Mouse (Mus musculus) CH12.LX (cell line): ENCODE data around the gene Olfr609. TPM values are rescaled to one million over a fixed set of nuclear protein-coding genes. Genes with fewer than 3 reads are reported as not detected.
"Not testable (repeated sequence)": the region's sequence is repeated elsewhere in the genome, so short reads cannot be mapped to it uniquely, and the experiment has no call there.

Source experiments
- DNase-seq: peaks from one replicate; pipeline ENCODE4 v3.0.0-alpha.2; 2013; ENCODE audit errors: extremely low read depth
- H3K27ac ChIP-seq: 2 replicates; pipeline ENCODE4 v1.5.1; 2012; ENCODE audit warnings: low read depth, mild to moderate bottlenecking, control low read depth, moderate library complexity; ENCODE audit not compliant: insufficient read depth
- H3K27me3 ChIP-seq: replicated peaks from 2 replicates; pipeline ENCODE3; 2012; ENCODE audit warnings: inconsistent platforms
- H3K36me3 ChIP-seq, 2 experiments: replicated peaks in 1 of 2; 2 replicates each; pipeline versions ENCODE3 to v1.6.1; 2012; ENCODE audit warnings: inconsistent platforms in 1 of 2, low read length in 1 of 2, mild to moderate bottlenecking in 1 of 2, mixed read lengths in 1 of 2, moderate library complexity in 1 of 2; ENCODE audit not compliant: control insufficient read depth in 1 of 2, insufficient read depth in 1 of 2
- H3K4me1 ChIP-seq, 2 experiments: 2 replicates each; pipeline ENCODE4 v1.6.1; 2012; ENCODE audit warnings: inconsistent platforms in 1 of 2, moderate library complexity in 1 of 2; ENCODE audit not compliant: insufficient read depth in 2 of 2, control insufficient read depth in 1 of 2
- H3K4me2 ChIP-seq: 2 replicates; pipeline ENCODE4 v1.6.1; 2012; ENCODE audit warnings: low read depth, mild to moderate bottlenecking, control low read depth; ENCODE audit not compliant: poor library complexity, insufficient read depth, severe bottlenecking
- H3K4me3 ChIP-seq, 3 experiments: fragments of 150-350 bp in 1 of 3; sonication (generic) in 1 of 3; replicated peaks in 1 of 3; 2 replicates each; pipeline versions ENCODE3 to v1.5.1; 2011 to 2012; ENCODE audit warnings: low read depth in 2 of 3, low read length in 2 of 3, mild to moderate bottlenecking in 2 of 3, moderate library complexity in 2 of 3, control low read depth in 1 of 3, improper control_type of control experiment in 1 of 3, inconsistent platforms in 1 of 3, mixed read lengths in 1 of 3; ENCODE audit not compliant: poor library complexity in 1 of 3
- H3K79me2 ChIP-seq: replicated peaks from 2 replicates; pipeline ENCODE4 v1.6.1; 2012; ENCODE audit warnings: mild to moderate bottlenecking, moderate library complexity; ENCODE audit not compliant: control insufficient read depth, poor library complexity, insufficient read depth, severe bottlenecking; ENCODE audit errors: extremely low read depth
- H3K9ac ChIP-seq: 2 replicates; pipeline ENCODE4 v1.6.1; 2012; ENCODE audit warnings: low read depth, mild to moderate bottlenecking, control low read depth, moderate library complexity; ENCODE audit not compliant: insufficient read depth
- H3K9me3 ChIP-seq: replicated peaks from 2 replicates; pipeline ENCODE3; 2012; ENCODE audit warnings: low read length, inconsistent platforms, mixed read lengths
- ETS1 ChIP-seq: conservative IDR thresholded peaks from 2 replicates; pipeline ENCODE4 v1.6.1; 2012; ENCODE audit warnings: low read depth, mild to moderate bottlenecking, inconsistent platforms, low read length, improper control_type of control experiment, moderate library complexity
- MXI1 ChIP-seq: IDR thresholded peaks from 2 replicates; pipeline ENCODE4 v1.6.1; 2011; ENCODE audit warnings: mild to moderate bottlenecking, low read depth, low read length, improper control_type of control experiment
- NRF1 ChIP-seq: IDR thresholded peaks from 2 replicates; pipeline ENCODE4 v1.6.1; 2014; ENCODE audit warnings: low read depth, mild to moderate bottlenecking, inconsistent platforms, low read length, improper control_type of control experiment, moderate library complexity
- POLR2A ChIP-seq: IDR thresholded peaks from 2 replicates; pipeline ENCODE4 v1.6.1; 2011; ENCODE audit warnings: low read depth, mild to moderate bottlenecking, improper control_type of control experiment, low read length
- POLR2AphosphoS2 ChIP-seq: IDR thresholded peaks from 2 replicates; pipeline ENCODE4 v1.6.1; 2011; ENCODE audit warnings: low read depth, low read length, improper control_type of control experiment
- RAD21 ChIP-seq: IDR thresholded peaks from 2 replicates; pipeline ENCODE4 v1.6.1; 2011; ENCODE audit warnings: low read depth, mild to moderate bottlenecking, low read length, improper control_type of control experiment, moderate library complexity
- SIN3A ChIP-seq: IDR thresholded peaks from 2 replicates; pipeline ENCODE4 v1.6.1; 2012; ENCODE audit warnings: low read length, improper control_type of control experiment, inconsistent platforms
- USF1 ChIP-seq: IDR thresholded peaks from 2 replicates; pipeline ENCODE4 v1.6.1; 2014; ENCODE audit warnings: low read depth, mild to moderate bottlenecking, inconsistent platforms, low read length, improper control_type of control experiment
- dilution Hi-C: fragments of 300-500 bp; cut with MboI; formaldehyde crosslinking; loops from 2 replicates; pipeline ENCODE4 v1.14.3; 2020; ENCODE audit warnings: low sequenced_read_pairs; ENCODE audit not compliant: extremely low pct_unique_long_range_greater_than_20kb, extremely low pct_ligation_motif_present
- in situ Hi-C: fragments of 300-500 bp; cut with MboI; formaldehyde crosslinking; loops from 3 replicates; pipeline ENCODE4 v1.14.3; 2019; ENCODE audit warnings: low sequenced_read_pairs, low pct_ligation_motif_present, low pct_unique_long_range_greater_than_20kb, mixed read lengths
- polyA plus RNA-seq: library from polyadenylated mRNA; unstranded; fragments of >175 nt; gene quantifications from 2 replicates; pipeline ENCODE4 v1.2.1, GENCODE M21; 2012; ENCODE audit warnings: low read depth; ENCODE audit not compliant: insufficient read length
- total RNA-seq, 2 experiments: library from RNA; depleted of rRNA; stranded (reverse); fragments of 300-350 nt in 1 of 2; fragments of >200 nt in 1 of 2; gene quantifications; 2 replicates each; pipeline ENCODE4 v1.2.3; 2012 to 2014

The Olfr609 gene
- not detected in 2 replicates for total RNA-seq (2012; rRNA removed)
- total RNA-seq (2014; rRNA removed) = not detected in 2 replicates
- not detected in 2 replicates for polyA plus RNA-seq

GRCm38 (mm10) chr7:103497962-103498361 lies at the start of gene Olfr609:
Gene Olfr609, minus strand, starts transcription at chr7:103498062.
- H3K27ac ChIP-seq = no peak within 1 kb of the TSS

GRCm38 (mm10) chr7:103542617-103543016 lies 44.8 kb upstream of the Olfr609 start, which contains the start of gene Olfr612:
Gene Olfr612, minus strand, starts transcription at chr7:103542717.
- H3K36me3 ChIP-seq, H3K4me2 ChIP-seq, H3K9me3 ChIP-seq, H3K4me3 ChIP-seq, H3K4me1 ChIP-seq, DNase-seq, H3K79me2 ChIP-seq, H3K27ac ChIP-seq, dilution Hi-C loops, H3K27me3 ChIP-seq, in situ Hi-C loops, H3K9ac ChIP-seq: not testable (repeated sequence)

More at GRCm38 (mm10) chr7:103497962-103498361, at the start of gene Olfr609:
- H3K4me1 ChIP-seq = no peaks in the 10 kb centered on the region
- H3K4me3 ChIP-seq = no peak within 1 kb of the TSS
- H3K4me2 ChIP-seq = no peak within 1 kb of the TSS
- TF ChIP-seq ETS1 (no peak), SIN3A (no peak), POLR2A (no peak), POLR2AphosphoS2 (no peak), RAD21 (no peak), USF1 (no peak), MXI1 (no peak), NRF1 (no peak)
- no peaks in the 10 kb centered on the region for H3K79me2 ChIP-seq
- in situ Hi-C loops (no loop called here), dilution Hi-C loops (no loop called here)
- no peaks in the 10 kb centered on the region for H3K9me3 ChIP-seq
- no peaks in the 10 kb centered on the region for H3K27me3 ChIP-seq
- no peak within 1 kb of the TSS for H3K9ac ChIP-seq
- H3K36me3 ChIP-seq = no peaks in the 10 kb centered on the region
- no peak for DNase-seq

- H3K36me3 ChIP-seq, H3K27ac ChIP-seq, H3K4me2 ChIP-seq, H3K27me3 ChIP-seq, H3K9me3 ChIP-seq, DNase-seq, in situ Hi-C loops, dilution Hi-C loops, H3K9ac ChIP-seq, H3K4me1 ChIP-seq, H3K4me3 ChIP-seq, H3K79me2 ChIP-seq: not testable (repeated sequence)
These were observed 22.9 kb upstream of the Olfr609 start, which contains the start of gene Olfr611 for GRCm38 (mm10) chr7:103520746-103521145. Gene Olfr611, minus strand, starts transcription at chr7:103520846.
